Mouse (Mus musculus): ENCODE data around the gene Slc6a13. TPM values are rescaled to one million over a fixed set of nuclear protein-coding genes. Genes with fewer than 3 reads are reported as not detected.

The Slc6a13 gene
- 3.2 and 3.4 TPM in 2 replicates for polyA plus RNA-seq (2014; fragmentation: Nextera tagmentation; extraction: Ambion mirVana)

DNA sequence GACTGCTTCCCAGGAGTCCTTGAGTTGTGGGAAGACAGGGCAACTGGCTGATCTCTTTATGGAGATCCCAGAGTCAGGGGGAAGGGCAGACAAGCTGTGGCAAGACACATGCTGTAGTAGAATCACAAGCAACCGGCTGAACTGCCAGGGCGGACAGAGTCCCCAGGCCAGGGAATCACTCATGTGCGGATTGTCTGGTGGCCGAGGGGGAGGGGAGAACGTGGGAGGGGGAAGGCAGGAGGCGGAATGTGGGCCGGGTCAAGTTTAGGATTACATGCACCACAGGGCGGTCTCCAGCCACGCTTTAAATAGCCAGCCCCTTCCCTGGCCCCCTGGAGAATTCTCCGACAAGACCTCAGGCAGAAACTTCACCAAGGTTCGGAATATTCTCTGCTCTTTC, at the start of gene Slc6a13:
Gene Slc6a13, plus strand, starts transcription at position 274 of the 400 bp plus-strand sequence.
- Histone ChIP-seq H3K36me3 (ENCODE audit: control insufficient read depth, insufficient read depth, low read length) (no peaks in the 10 kb centered on the region), H3K4me2 (peak within 1 kb of the TSS; percentile 15; the same call in 1 of the 2 replicates), H3K9ac (ENCODE audit: low read length) (0 out of 2 replicates have a peak within 1 kb of the TSS, but pooled peaks have one; percentile 13), H3K4me3 (ENCODE audit: low read depth, low read length) (no peak within 1 kb of the TSS), H3K27me3 (ENCODE audit: control insufficient read depth, insufficient read depth, low read length) (no peaks in the 10 kb centered on the region; the same call in 1 of the 2 replicates), H3K4me1 (ENCODE audit: control insufficient read depth, insufficient read depth, low read length) (peaks cover 10% of the 10 kb centered on the region), H3K27ac (ENCODE audit: low read depth, low read length) (no peak within 1 kb of the TSS), H3K9me3 (ENCODE audit: control insufficient read depth, low read length) (no peaks in the 10 kb centered on the region)
- WGBS: 3% methylated on average over 11 of the region's 11 CpGs
- peak; percentile 95 for DNase-seq (ENCODE audit: low spot score, missing footprints)
- peak; percentile 77 for ATAC-seq (ENCODE audit: low FRiP score)

DNA sequence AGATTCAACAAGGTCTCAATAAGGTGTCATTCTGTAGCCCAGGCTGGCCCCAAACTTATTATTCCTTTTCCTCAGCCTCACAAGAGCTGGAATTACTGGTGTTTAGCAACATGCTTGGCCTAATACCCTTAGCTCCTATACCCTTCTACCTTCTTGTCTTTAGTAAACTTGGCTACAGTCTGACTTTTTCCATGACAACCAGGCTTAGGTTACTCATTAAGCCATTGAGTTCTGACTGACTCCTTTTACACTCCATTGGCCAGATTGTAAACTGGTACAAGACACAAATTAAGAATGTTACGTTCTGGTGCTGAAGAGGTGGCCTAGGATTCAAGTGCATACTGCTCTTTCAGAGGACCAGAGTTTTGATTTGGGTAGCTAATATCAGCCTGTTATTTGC, 49.6 kb upstream of the Slc6a13 start:
- Histone ChIP-seq H3K4me3 (ENCODE audit: low read depth, low read length) (no peak overlapping the region), H3K4me1 (ENCODE audit: control insufficient read depth, insufficient read depth, low read length) (no peaks in the 10 kb centered on the region), H3K27ac (ENCODE audit: low read depth, low read length) (no peak overlapping the region), H3K36me3 (ENCODE audit: control insufficient read depth, insufficient read depth, low read length) (no peaks in the 10 kb centered on the region), H3K9me3 (ENCODE audit: control insufficient read depth, low read length) (no peaks in the 10 kb centered on the region), H3K4me2 (no peak overlapping the region), H3K27me3 (ENCODE audit: control insufficient read depth, insufficient read depth, low read length) (no peaks in the 10 kb centered on the region; the same call in 1 of the 2 replicates), H3K9ac (ENCODE audit: low read length) (no peak overlapping the region)
- DNase-seq (ENCODE audit: low spot score, missing footprints): no peak
- no peak for ATAC-seq (ENCODE audit: low FRiP score)
- WGBS: 62% methylated on average over 1 of the region's 1 CpGs

- WGBS: 67% methylated on average over 5 of the region's 5 CpGs
- H3K9me3 ChIP-seq (ENCODE audit: control insufficient read depth, low read length): no peaks in the 10 kb centered on the region
- no peak for ATAC-seq (ENCODE audit: low FRiP score)
- H3K27ac ChIP-seq (ENCODE audit: low read depth, low read length): no peak overlapping the region
- H3K36me3 ChIP-seq (ENCODE audit: control insufficient read depth, insufficient read depth, low read length): no peaks in the 10 kb centered on the region
- no peak for DNase-seq (ENCODE audit: low spot score, missing footprints)
- H3K4me2 ChIP-seq: no peak overlapping the region
- H3K9ac ChIP-seq (ENCODE audit: low read length): no peak overlapping the region
- no peaks in the 10 kb centered on the region for H3K4me1 ChIP-seq (ENCODE audit: control insufficient read depth, insufficient read depth, low read length)
- H3K4me3 ChIP-seq (ENCODE audit: low read depth, low read length): no peak overlapping the region
- no peaks in the 10 kb centered on the region; the same call in 1 of the 2 replicates for H3K27me3 ChIP-seq (ENCODE audit: control insufficient read depth, insufficient read depth, low read length)
Measured at GRCm38 (mm10) chr6:121251256-121251655, 48.8 kb upstream of the Slc6a13 start.

- H3K9me3 ChIP-seq (ENCODE audit: control insufficient read depth, low read length): no peaks in the 10 kb centered on the region; the same call in 1 of the 2 replicates
- no peaks in the 10 kb centered on the region for H3K27me3 ChIP-seq (ENCODE audit: control insufficient read depth, insufficient read depth, low read length)
- H3K9ac ChIP-seq (ENCODE audit: low read length): no peak overlapping the region
- no peaks in the 10 kb centered on the region for H3K4me1 ChIP-seq (ENCODE audit: control insufficient read depth, insufficient read depth, low read length)
- no peak for ATAC-seq (ENCODE audit: low FRiP score)
- peak; percentile 97 for DNase-seq (ENCODE audit: low spot score, missing footprints)
- 41% methylated on average over 9 of the region's 9 CpGs for WGBS
- H3K36me3 ChIP-seq (ENCODE audit: control insufficient read depth, insufficient read depth, low read length): no peaks in the 10 kb centered on the region
- no peak overlapping the region for H3K4me3 ChIP-seq (ENCODE audit: low read depth, low read length)
- no peak overlapping the region for H3K27ac ChIP-seq (ENCODE audit: low read depth, low read length)
- H3K4me2 ChIP-seq: no peak overlapping the region
Measured at GRCm38 (mm10) chr6:121260548-121260947, 39.5 kb upstream of the Slc6a13 start.

GRCm38 (mm10) chr6:121261233-121261632, 38.8 kb upstream of the Slc6a13 start:
- Histone ChIP-seq H3K9me3 (ENCODE audit: control insufficient read depth, low read length) (no peaks in the 10 kb centered on the region; the same call in 1 of the 2 replicates), H3K27ac (ENCODE audit: low read depth, low read length) (no peak overlapping the region), H3K36me3 (ENCODE audit: control insufficient read depth, insufficient read depth, low read length) (no peaks in the 10 kb centered on the region), H3K4me3 (ENCODE audit: low read depth, low read length) (no peak overlapping the region), H3K4me1 (ENCODE audit: control insufficient read depth, insufficient read depth, low read length) (no peaks in the 10 kb centered on the region), H3K4me2 (no peak overlapping the region), H3K27me3 (ENCODE audit: control insufficient read depth, insufficient read depth, low read length) (no peaks in the 10 kb centered on the region), H3K9ac (ENCODE audit: low read length) (no peak overlapping the region)
- DNase-seq (ENCODE audit: low spot score, missing footprints) (peak; percentile 73), ATAC-seq (ENCODE audit: low FRiP score) (no peak)
- WGBS: 89% methylated on average over 8 of the region's 8 CpGs

DNA sequence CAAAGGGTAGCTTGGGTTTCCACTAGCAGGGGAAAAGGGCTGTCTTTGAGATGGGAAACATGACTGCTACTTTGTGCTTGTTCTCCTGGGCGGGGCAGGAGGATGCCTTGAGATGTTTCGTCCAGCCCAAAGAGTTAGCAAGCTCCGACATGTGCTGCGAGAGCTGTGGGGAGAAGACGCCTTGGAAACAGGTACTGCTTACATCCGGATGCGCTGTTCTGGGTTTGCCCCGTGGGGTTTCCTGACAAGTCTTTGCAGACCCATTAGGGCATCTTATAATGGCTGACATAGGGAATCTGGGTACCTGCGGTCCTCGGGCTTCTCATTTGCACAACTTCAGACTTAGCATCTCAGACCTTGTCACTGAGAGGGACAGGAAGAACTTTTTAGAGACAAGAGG, 38.0 kb upstream of the Slc6a13 start:
- Histone ChIP-seq H3K27ac (ENCODE audit: low read depth, low read length) (no peak overlapping the region), H3K4me1 (ENCODE audit: control insufficient read depth, insufficient read depth, low read length) (no peaks in the 10 kb centered on the region), H3K4me2 (no peak overlapping the region), H3K9me3 (ENCODE audit: control insufficient read depth, low read length) (no peaks in the 10 kb centered on the region; the same call in 1 of the 2 replicates), H3K4me3 (ENCODE audit: low read depth, low read length) (no peak overlapping the region), H3K27me3 (ENCODE audit: control insufficient read depth, insufficient read depth, low read length) (no peaks in the 10 kb centered on the region), H3K36me3 (ENCODE audit: control insufficient read depth, insufficient read depth, low read length) (no peaks in the 10 kb centered on the region), H3K9ac (ENCODE audit: low read length) (no peak overlapping the region)
- DNase-seq (ENCODE audit: low spot score, missing footprints) (no peak), ATAC-seq (ENCODE audit: low FRiP score) (no peak)
- WGBS: 92% methylated on average over 10 of the region's 10 CpGs

DNA sequence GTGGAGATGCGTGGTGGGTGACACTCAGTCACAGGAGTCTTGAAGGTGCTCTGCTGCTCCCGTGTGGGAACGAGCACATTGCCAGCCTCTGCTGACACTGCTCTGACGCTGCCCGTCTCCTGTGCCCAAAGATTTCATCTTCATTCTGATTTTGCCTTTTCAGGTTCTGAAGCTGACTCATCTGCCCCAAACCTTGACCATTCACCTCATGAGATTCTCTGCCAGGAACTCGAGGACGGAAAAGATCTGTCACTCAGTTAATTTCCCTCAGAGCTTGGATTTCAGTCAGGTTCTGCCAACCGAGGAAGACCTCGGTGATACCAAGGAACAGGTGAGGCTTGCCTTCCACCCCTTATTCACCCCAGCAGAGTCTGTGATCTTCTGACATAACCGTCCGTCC, 37.5 kb upstream of the Slc6a13 start:
- no peaks in the 10 kb centered on the region; the same call in 1 of the 2 replicates for H3K9me3 ChIP-seq (ENCODE audit: control insufficient read depth, low read length)
- no peak overlapping the region for H3K4me3 ChIP-seq (ENCODE audit: low read depth, low read length)
- H3K36me3 ChIP-seq (ENCODE audit: control insufficient read depth, insufficient read depth, low read length): no peaks in the 10 kb centered on the region
- H3K27me3 ChIP-seq (ENCODE audit: control insufficient read depth, insufficient read depth, low read length): no peaks in the 10 kb centered on the region
- no peak overlapping the region for H3K27ac ChIP-seq (ENCODE audit: low read depth, low read length)
- DNase-seq (ENCODE audit: low spot score, missing footprints) (no peak), ATAC-seq (ENCODE audit: low FRiP score) (no peak)
- H3K9ac ChIP-seq (ENCODE audit: low read length): no peak overlapping the region
- no peak overlapping the region for H3K4me2 ChIP-seq
- 95% methylated on average over 11 of the region's 11 CpGs for WGBS
- no peaks in the 10 kb centered on the region for H3K4me1 ChIP-seq (ENCODE audit: control insufficient read depth, insufficient read depth, low read length)

DNA sequence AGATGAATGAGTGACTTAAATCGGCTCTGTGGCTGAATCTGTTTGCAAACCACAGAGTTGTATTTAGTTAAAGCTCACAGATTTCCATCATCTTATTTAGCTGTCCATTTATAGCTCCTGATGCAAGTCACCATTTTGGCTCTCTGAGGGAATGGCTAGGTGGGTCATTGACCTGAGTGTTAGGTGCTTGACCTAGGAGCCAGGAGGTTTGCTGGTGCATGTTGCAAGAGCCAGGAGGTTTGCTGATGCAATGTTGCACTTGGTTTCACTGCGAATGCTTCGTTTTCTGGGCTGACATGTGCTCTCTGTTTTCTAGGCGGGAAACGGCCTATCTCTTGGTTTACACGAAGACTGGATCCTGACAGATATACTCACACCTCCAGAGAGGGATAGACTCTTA, 29.9 kb upstream of the Slc6a13 start:
- no peak overlapping the region for H3K9ac ChIP-seq (ENCODE audit: low read length)
- WGBS: 85% methylated on average over 6 of the region's 6 CpGs
- no peak overlapping the region for H3K4me3 ChIP-seq (ENCODE audit: low read depth, low read length)
- no peak for ATAC-seq (ENCODE audit: low FRiP score)
- H3K27ac ChIP-seq (ENCODE audit: low read depth, low read length): no peak overlapping the region
- DNase-seq (ENCODE audit: low spot score, missing footprints): peak; percentile 81
- H3K4me2 ChIP-seq: no peak overlapping the region
- H3K9me3 ChIP-seq (ENCODE audit: control insufficient read depth, low read length): no peaks in the 10 kb centered on the region
- H3K4me1 ChIP-seq (ENCODE audit: control insufficient read depth, insufficient read depth, low read length): no peaks in the 10 kb centered on the region
- no peaks in the 10 kb centered on the region for H3K27me3 ChIP-seq (ENCODE audit: control insufficient read depth, insufficient read depth, low read length)
- no peaks in the 10 kb centered on the region for H3K36me3 ChIP-seq (ENCODE audit: control insufficient read depth, insufficient read depth, low read length)

- H3K27ac ChIP-seq (ENCODE audit: low read depth, low read length): no peak overlapping the region
- H3K4me3 ChIP-seq (ENCODE audit: low read depth, low read length): no peak overlapping the region
- H3K4me1 ChIP-seq (ENCODE audit: control insufficient read depth, insufficient read depth, low read length): no peaks in the 10 kb centered on the region
- no peak for DNase-seq (ENCODE audit: low spot score, missing footprints)
- peak overlapping the region; percentile 60; the same call in 1 of the 2 replicates for H3K4me2 ChIP-seq
- no peaks in the 10 kb centered on the region for H3K27me3 ChIP-seq (ENCODE audit: control insufficient read depth, insufficient read depth, low read length)
- H3K9me3 ChIP-seq (ENCODE audit: control insufficient read depth, low read length): no peaks in the 10 kb centered on the region
- H3K36me3 ChIP-seq (ENCODE audit: control insufficient read depth, insufficient read depth, low read length): no peaks in the 10 kb centered on the region
- WGBS: 14% methylated on average over 4 of the region's 4 CpGs
- no peak; the same call in 1 of the 2 replicates for ATAC-seq (ENCODE audit: low FRiP score)
- no peak overlapping the region for H3K9ac ChIP-seq (ENCODE audit: low read length)
Measured at GRCm38 (mm10) chr6:121271707-121272074, 28.3 kb upstream of the Slc6a13 start.
